Mouse (Mus musculus): ENCODE results near the gene Tmem135. TPM values are rescaled to one million over a fixed set of nuclear protein-coding genes. Genes with fewer than 3 reads are reported as not detected.
A peak's percentile ranks its signal among the peaks of the same experiment; 100 is the strongest.

The Tmem135 gene
- polyA plus RNA-seq, 1 experiment from 2014 or later: 41.6 TPM

DNA sequence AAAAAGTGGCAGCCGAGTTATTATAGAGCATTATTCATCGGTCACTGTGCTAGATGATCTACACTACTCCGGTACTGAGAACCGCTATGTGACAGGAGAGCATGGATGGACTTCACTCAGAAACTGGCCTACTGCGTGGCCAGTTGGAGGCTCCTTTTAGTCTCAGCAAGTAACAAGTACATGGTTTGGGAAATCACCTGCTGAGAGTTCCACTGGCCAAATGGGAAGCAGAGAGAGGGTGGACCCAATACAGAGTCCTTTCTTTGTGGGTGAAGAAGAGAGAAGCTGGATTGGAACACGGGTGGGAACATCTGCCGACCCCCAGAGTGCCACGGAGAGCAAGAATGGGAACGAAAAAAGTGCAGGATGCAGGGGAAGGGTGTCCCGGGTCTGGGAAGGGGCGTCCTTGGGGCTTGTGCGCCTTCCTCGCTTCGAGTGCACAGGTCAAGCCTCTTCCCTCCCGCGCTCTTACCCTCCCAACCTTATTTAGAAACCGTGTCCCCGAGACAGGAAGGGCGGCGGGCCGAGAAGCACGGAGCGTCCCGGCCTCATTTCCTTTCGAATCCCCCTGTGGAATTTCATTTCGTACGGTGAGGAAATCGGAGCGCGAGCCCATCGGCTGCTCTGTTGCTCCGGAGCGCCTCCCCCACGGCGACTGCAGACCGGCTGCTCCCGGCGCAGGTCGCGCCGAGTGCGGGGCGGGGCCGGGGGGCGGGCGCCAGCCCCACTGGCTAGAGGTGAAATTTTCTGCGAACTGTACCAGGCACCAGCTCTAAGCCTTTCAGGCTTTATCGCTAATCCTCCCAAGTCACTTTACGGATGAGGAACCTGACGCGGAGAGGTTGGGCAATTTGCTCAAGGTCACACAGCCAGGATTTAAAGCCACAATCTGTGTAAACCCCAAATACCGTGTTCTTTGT lies 709 bp downstream of the Tmem135 start:
- Histone ChIP-seq H3K4me3 (replicated peaks; ENCODE audit: low read depth, low read length) (peak overlapping the region; percentile 95), H3K27ac (peak overlapping the region; percentile 97), H3K36me3 (ENCODE audit: insufficient read depth, low read length) (peaks cover 10% of the 10 kb centered on the region), H3K9me3 (replicated peaks; ENCODE audit: low read length) (no peaks in the 10 kb centered on the region), H3K4me2 (ENCODE audit: low read length) (peak overlapping the region; percentile 82), H3K9ac (ENCODE audit: low read depth, low read length) (peak overlapping the region; percentile 78), H3K4me1 (replicated peaks; ENCODE audit: insufficient read depth, low read length) (peaks cover 21% of the 10 kb centered on the region), H3K27me3 (ENCODE audit: insufficient read depth, low read length) (no peaks in the 10 kb centered on the region)
- ATAC-seq (replicated peaks; ENCODE audit: low FRiP score, low read depth) (peak; percentile 87), DNase-seq (ENCODE audit: low spot score) (peak; percentile 91)
- WGBS: 1% methylated on average over 52 of the region's 52 CpGs
- TF ChIP-seq CTCF (IDR thresholded peaks at IDR 0.05; ENCODE audit: low read depth): no peak

- TF ChIP-seq CTCF (IDR thresholded peaks at IDR 0.05; ENCODE audit: low read depth): no peak
- H3K4me3 ChIP-seq (replicated peaks; ENCODE audit: low read depth, low read length): no peak overlapping the region
- ATAC-seq (replicated peaks; ENCODE audit: low FRiP score, low read depth): 0 out of 2 replicates have a peak, but pooled peaks have one; percentile 3
- no peak overlapping the region for H3K9ac ChIP-seq (ENCODE audit: low read depth, low read length)
- H3K36me3 ChIP-seq (ENCODE audit: insufficient read depth, low read length): no peaks in the 10 kb centered on the region
- no peaks in the 10 kb centered on the region for H3K9me3 ChIP-seq (replicated peaks; ENCODE audit: low read length)
- 49% methylated on average over 3 of the region's 3 CpGs for WGBS
- no peaks in the 10 kb centered on the region for H3K27me3 ChIP-seq (ENCODE audit: insufficient read depth, low read length)
- peak overlapping the region; percentile 82 for H3K4me2 ChIP-seq (ENCODE audit: low read length)
- DNase-seq (ENCODE audit: low spot score): peak; percentile 45
- peaks cover 10% of the 10 kb centered on the region for H3K4me1 ChIP-seq (replicated peaks; ENCODE audit: insufficient read depth, low read length)
- H3K27ac ChIP-seq: peak overlapping the region; percentile 97
Observed at GRCm38 (mm10) chr7:89401936-89402335, 2.1 kb downstream of the Tmem135 start.

DNA sequence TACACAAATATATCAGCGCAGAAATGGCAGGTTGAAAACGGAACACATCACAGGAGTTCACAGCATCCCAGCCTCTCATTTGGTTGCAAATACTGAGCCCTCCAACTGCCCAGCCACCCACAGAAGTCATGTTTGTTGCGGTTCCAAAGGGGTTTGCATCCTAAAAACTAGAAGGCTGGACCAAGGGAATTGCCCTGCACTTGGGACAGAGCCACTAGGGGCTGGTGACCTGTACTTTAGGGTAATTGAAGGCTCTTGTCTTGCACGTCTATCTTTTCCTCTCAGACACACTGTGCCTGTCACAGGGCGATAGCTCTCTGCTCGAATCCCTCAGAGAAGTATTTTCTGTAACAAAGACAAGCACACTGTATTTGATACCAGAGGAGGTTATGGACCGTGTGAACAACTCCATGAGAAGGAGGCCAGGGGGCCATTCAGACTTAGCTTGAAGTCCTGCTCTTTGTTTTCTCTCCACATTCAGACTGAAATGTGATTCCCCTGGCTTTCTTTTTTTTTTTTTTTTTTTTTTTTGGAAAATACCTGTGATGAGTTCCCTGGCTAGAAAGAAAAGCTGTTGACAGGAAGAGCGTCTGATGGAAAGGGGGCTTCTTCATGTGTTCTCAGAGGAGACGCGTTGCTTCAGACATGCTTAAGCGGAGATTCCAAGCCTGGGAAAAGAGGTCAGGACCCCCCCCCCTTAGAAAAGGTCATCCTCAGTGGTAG lies 2.7 kb downstream of the Tmem135 start:
- no peak for TF ChIP-seq CTCF (IDR thresholded peaks at IDR 0.05; ENCODE audit: low read depth)
- ATAC-seq (replicated peaks; ENCODE audit: low FRiP score, low read depth) (no peak), DNase-seq (ENCODE audit: low spot score) (peak; percentile 72)
- peaks cover 9% of the 10 kb centered on the region; the same call in 1 of the 2 replicates for H3K4me1 ChIP-seq (replicated peaks; ENCODE audit: insufficient read depth, low read length)
- no peaks in the 10 kb centered on the region for H3K27me3 ChIP-seq (ENCODE audit: insufficient read depth, low read length)
- no peak overlapping the region for H3K4me3 ChIP-seq (replicated peaks; ENCODE audit: low read depth, low read length)
- H3K9ac ChIP-seq (ENCODE audit: low read depth, low read length): no peak overlapping the region
- 52% methylated on average over 11 of the region's 11 CpGs for WGBS
- H3K36me3 ChIP-seq (ENCODE audit: insufficient read depth, low read length): no peaks in the 10 kb centered on the region
- peak overlapping the region; percentile 75 for H3K27ac ChIP-seq
- H3K9me3 ChIP-seq (replicated peaks; ENCODE audit: low read length): no peaks in the 10 kb centered on the region
- peak overlapping the region; percentile 82; the same call in 1 of the 2 replicates for H3K4me2 ChIP-seq (ENCODE audit: low read length)

DNA sequence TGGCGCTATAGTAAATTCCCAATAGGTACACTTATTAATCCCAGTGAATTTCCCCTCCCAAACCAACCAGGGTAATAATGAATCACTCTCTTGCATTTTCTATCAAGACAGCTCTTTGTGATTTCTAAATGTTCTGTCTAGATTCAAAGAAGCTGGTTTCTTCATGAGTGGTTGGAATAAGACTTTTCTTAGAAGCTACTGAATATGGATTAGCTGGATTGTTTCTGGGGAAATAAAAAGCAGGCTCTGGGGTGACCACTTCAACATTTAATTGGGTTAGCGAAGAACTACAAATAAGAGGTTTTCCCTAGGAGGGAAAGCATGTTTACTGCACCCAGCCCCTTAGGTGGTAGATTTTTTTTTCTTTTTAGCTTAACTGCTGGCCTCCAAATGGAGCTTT lies 3.3 kb downstream of the Tmem135 start:
- Histone ChIP-seq H3K4me1 (replicated peaks; ENCODE audit: insufficient read depth, low read length) (peaks cover 9% of the 10 kb centered on the region; the same call in 1 of the 2 replicates), H3K9me3 (replicated peaks; ENCODE audit: low read length) (no peaks in the 10 kb centered on the region), H3K4me2 (ENCODE audit: low read length) (no peak overlapping the region), H3K27me3 (ENCODE audit: insufficient read depth, low read length) (no peaks in the 10 kb centered on the region), H3K36me3 (ENCODE audit: insufficient read depth, low read length) (no peaks in the 10 kb centered on the region), H3K4me3 (replicated peaks; ENCODE audit: low read depth, low read length) (no peak overlapping the region), H3K27ac (peak overlapping the region; percentile 75; the same call in 1 of the 2 replicates), H3K9ac (ENCODE audit: low read depth, low read length) (no peak overlapping the region)
- DNase-seq (ENCODE audit: low spot score) (no peak), ATAC-seq (replicated peaks; ENCODE audit: low FRiP score, low read depth) (no peak)
- 86% methylated on average over 2 of the region's 2 CpGs for WGBS
- TF ChIP-seq CTCF (IDR thresholded peaks at IDR 0.05; ENCODE audit: low read depth): no peak

- 0 out of 2 replicates have a peak overlapping the region, but pooled peaks have one; percentile 5 for H3K27ac ChIP-seq
- H3K4me1 ChIP-seq (replicated peaks; ENCODE audit: insufficient read depth, low read length): peaks cover 9% of the 10 kb centered on the region; the same call in 1 of the 2 replicates
- H3K27me3 ChIP-seq (ENCODE audit: insufficient read depth, low read length): no peaks in the 10 kb centered on the region
- H3K36me3 ChIP-seq (ENCODE audit: insufficient read depth, low read length): no peaks in the 10 kb centered on the region
- no peak for DNase-seq (ENCODE audit: low spot score)
- H3K4me2 ChIP-seq (ENCODE audit: low read length): no peak overlapping the region
- TF ChIP-seq CTCF (IDR thresholded peaks at IDR 0.05; ENCODE audit: low read depth): no peak
- H3K4me3 ChIP-seq (replicated peaks; ENCODE audit: low read depth, low read length): no peak overlapping the region
- no peak overlapping the region for H3K9ac ChIP-seq (ENCODE audit: low read depth, low read length)
- ATAC-seq (replicated peaks; ENCODE audit: low FRiP score, low read depth): no peak
- WGBS: 66% methylated on average over 3 of the region's 3 CpGs
- no peaks in the 10 kb centered on the region for H3K9me3 ChIP-seq (replicated peaks; ENCODE audit: low read length)
Observed at GRCm38 (mm10) chr7:89397837-89398534, 6.0 kb downstream of the Tmem135 start.

DNA sequence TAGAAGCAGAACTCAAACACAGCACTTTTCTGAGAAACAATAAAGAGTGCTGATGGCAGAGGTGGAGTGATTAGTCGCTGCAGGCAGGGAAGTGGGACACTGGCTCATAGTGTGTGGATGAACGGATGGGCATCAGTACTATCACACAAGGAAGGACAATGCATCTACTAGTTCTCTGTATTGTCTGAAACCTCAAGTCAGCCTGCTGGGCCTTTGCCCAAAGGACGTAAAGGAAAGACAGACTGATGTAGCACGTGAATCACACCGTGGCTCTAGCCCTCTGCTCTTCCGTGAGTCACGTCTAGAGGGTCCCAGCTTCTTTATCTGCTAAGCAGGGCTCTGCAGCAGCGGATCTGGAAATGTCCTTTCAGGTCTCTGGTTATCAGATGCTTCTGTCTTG lies 7.6 kb downstream of the Tmem135 start:
- H3K36me3 ChIP-seq (ENCODE audit: insufficient read depth, low read length): no peaks in the 10 kb centered on the region
- ATAC-seq (replicated peaks; ENCODE audit: low FRiP score, low read depth) (no peak), DNase-seq (ENCODE audit: low spot score) (no peak)
- H3K4me3 ChIP-seq (replicated peaks; ENCODE audit: low read depth, low read length): no peak overlapping the region
- H3K9ac ChIP-seq (ENCODE audit: low read depth, low read length): no peak overlapping the region
- no peaks in the 10 kb centered on the region for H3K9me3 ChIP-seq (replicated peaks; ENCODE audit: low read length)
- no peak for TF ChIP-seq CTCF (IDR thresholded peaks at IDR 0.05; ENCODE audit: low read depth)
- H3K4me1 ChIP-seq (replicated peaks; ENCODE audit: insufficient read depth, low read length): 0 out of 2 replicates have a peak, but pooled peaks cover 3% of the 10 kb centered on the region
- no peak overlapping the region for H3K4me2 ChIP-seq (ENCODE audit: low read length)
- whole genome bisulfite sequencing: 77% methylated on average over 8 of the region's 8 CpGs
- no peak overlapping the region for H3K27ac ChIP-seq
- no peaks in the 10 kb centered on the region for H3K27me3 ChIP-seq (ENCODE audit: insufficient read depth, low read length)

Data from kidney, postnatal 0 days (tissue).